Mouse (Mus musculus) mouse trophoblast stem cell (cell line): ENCODE data around the gene Irf2.

Experiments
- in situ Hi-C, 2 experiments: fragments of 300-500 bp; cut with MseI, MboI; formaldehyde crosslinking; loops; 2 replicates in 1 of 2; 3 replicates in 1 of 2; pipeline ENCODE4 v1.15.1; 2025

The Irf2 gene

GRCm38 (mm10) chr8:46739003-46739949 lies at the start of gene Irf2:
Gene Irf2 (plus strand): TSS chr8:46739732.
- in situ Hi-C loops, result no loop called here

- in situ Hi-C loops, result loop anchor here in 1 of 2 experiments (25.0 kb wide), 1 partner anchor 247 kb away; no protein-coding TSS in a partner anchor
These were observed 49.4 kb upstream of the Irf2 start for GRCm38 (mm10) chr8:46690111-46690510.

GRCm38 (mm10) chr8:46690581-46690980 lies 49.0 kb upstream of the Irf2 start:
- in situ Hi-C loops, result loop anchor here in 1 of 2 experiments (25.0 kb wide), 1 partner anchor 247 kb away; no protein-coding TSS in a partner anchor

GRCm38 (mm10) chr8:46691360-46691759 lies 48.2 kb upstream of the Irf2 start:
- in situ Hi-C loops, result loop anchor here in 1 of 2 experiments (25.0 kb wide), 1 partner anchor 246 kb away; no protein-coding TSS in a partner anchor

- in situ Hi-C loops, result loop anchor here in 1 of 2 experiments (25.0 kb wide), 1 partner anchor 241 kb away; no protein-coding TSS in a partner anchor
These were observed 43.1 kb upstream of the Irf2 start for GRCm38 (mm10) chr8:46696256-46697041.

- in situ Hi-C loops, result loop anchor here in 1 of 2 experiments (25.0 kb wide), 1 partner anchor 240 kb away; no protein-coding TSS in a partner anchor
These were observed 42.0 kb upstream of the Irf2 start for GRCm38 (mm10) chr8:46697566-46697965.

- in situ Hi-C loops, result loop anchor here in 1 of 2 experiments (25.0 kb wide), 1 partner anchor 239 kb away; no protein-coding TSS in a partner anchor
These were observed 41.4 kb upstream of the Irf2 start for GRCm38 (mm10) chr8:46698162-46698561.

- in situ Hi-C loops, result no loop called here
These were observed 34.4 kb upstream of the Irf2 start for GRCm38 (mm10) chr8:46705145-46705544.

GRCm38 (mm10) chr8:46706730-46707129 lies 32.8 kb upstream of the Irf2 start:
- in situ Hi-C loops, result no loop called here

GRCm38 (mm10) chr8:46709302-46709701 lies 30.2 kb upstream of the Irf2 start:
- in situ Hi-C loops, result no loop called here

GRCm38 (mm10) chr8:46710289-46710688 lies 29.2 kb upstream of the Irf2 start:
- in situ Hi-C loops, result no loop called here

- in situ Hi-C loops, result no loop called here
These were observed 28.0 kb upstream of the Irf2 start for GRCm38 (mm10) chr8:46711496-46711895.

GRCm38 (mm10) chr8:46713178-46713577 lies 26.4 kb upstream of the Irf2 start:
- in situ Hi-C loops, result no loop called here

- in situ Hi-C loops, result no loop called here
These were observed 25.7 kb upstream of the Irf2 start for GRCm38 (mm10) chr8:46713844-46714243.

- in situ Hi-C loops, result no loop called here
These were observed 25.1 kb upstream of the Irf2 start for GRCm38 (mm10) chr8:46714400-46714799.

GRCm38 (mm10) chr8:46716477-46716876 lies 23.1 kb upstream of the Irf2 start:
- in situ Hi-C loops, result no loop called here

GRCm38 (mm10) chr8:46717170-46717569 lies 22.4 kb upstream of the Irf2 start:
- in situ Hi-C loops, result no loop called here

GRCm38 (mm10) chr8:46718301-46718700 lies 21.2 kb upstream of the Irf2 start:
- in situ Hi-C loops, result no loop called here

- in situ Hi-C loops, result no loop called here
These were observed 20.8 kb upstream of the Irf2 start for GRCm38 (mm10) chr8:46718747-46719146.

GRCm38 (mm10) chr8:46720656-46721055 lies 18.9 kb upstream of the Irf2 start:
- in situ Hi-C loops, result no loop called here

GRCm38 (mm10) chr8:46721065-46721845 lies 18.3 kb upstream of the Irf2 start:
- in situ Hi-C loops, result no loop called here
